Mouse (Mus musculus) liver, postnatal 0 days (tissue): Measurements from ENCODE around the gene Cfap52. TPM values are rescaled to one million over a fixed set of nuclear protein-coding genes. Genes with fewer than 3 reads are reported as not detected.

Source experiments
- ATAC-seq: fragments of 200-750 bp; cut with Nextera tagmentation; 2 replicates; pipeline ENCODE4 v1.8.0; 2017; ENCODE audit warnings: mild to moderate bottlenecking, moderate library complexity
- DNase-seq: peaks from one replicate; pipeline ENCODE4 v3.0.0-alpha.2; 2016
- H3K27ac ChIP-seq: fragments of 300-500 bp; sonication (generic); 2 replicates; pipeline ENCODE4 v1.5.1; 2014; ENCODE audit warnings: antibody characterized with exemption, moderate library complexity, mild to moderate bottlenecking, low read depth
- H3K27me3 ChIP-seq: fragments of 300-500 bp; sonication (generic); 2 replicates; pipeline ENCODE4 v1.6.1; 2014; ENCODE audit warnings: low read length, control low read depth, mixed read lengths; ENCODE audit not compliant: insufficient read depth
- H3K36me3 ChIP-seq: fragments of 300-500 bp; sonication (generic); replicated peaks from 2 replicates; pipeline ENCODE4 v1.6.1; 2014; ENCODE audit warnings: mild to moderate bottlenecking, control low read depth, low read length, moderate library complexity, mixed read lengths; ENCODE audit not compliant: insufficient read depth
- H3K4me1 ChIP-seq: fragments of 300-500 bp; sonication (generic); 2 replicates; pipeline ENCODE4 v1.6.1; 2014; ENCODE audit warnings: antibody characterized with exemption, mild to moderate bottlenecking, control low read depth; ENCODE audit not compliant: insufficient read depth
- H3K4me2 ChIP-seq: fragments of 300-500 bp; sonication (generic); 2 replicates; pipeline ENCODE4 v1.6.1; 2014; ENCODE audit warnings: low read depth, mild to moderate bottlenecking, low read length, moderate library complexity, mixed read lengths
- H3K4me3 ChIP-seq: fragments of 300-500 bp; sonication (generic); 2 replicates; pipeline ENCODE4 v1.5.1; 2014; ENCODE audit warnings: low read depth, low read length
- H3K9ac ChIP-seq: fragments of 300-500 bp; sonication (generic); replicated peaks from 2 replicates; pipeline ENCODE4 v1.6.1; 2014; ENCODE audit warnings: mild to moderate bottlenecking, moderate library complexity
- H3K9me3 ChIP-seq: fragments of 300-500 bp; sonication (generic); 2 replicates; pipeline ENCODE4 v1.6.1; 2016; ENCODE audit warnings: mild to moderate bottlenecking, control low read depth, low read length, mixed read lengths
- CTCF ChIP-seq: sonication (generic); IDR thresholded peaks from 2 replicates; pipeline ENCODE4 v1.5.1; 2016; ENCODE audit warnings: antibody characterized with exemption, low read depth
- EP300 ChIP-seq: IDR thresholded peaks from 2 replicates; pipeline ENCODE4 v1.6.1; 2016; ENCODE audit warnings: antibody characterized with exemption, low read depth, mild to moderate bottlenecking
- WGBS: fragments of 180-500 bp; shearing (Covaris S2); extraction: QIAGEN DNeasy Blood & Tissue Kit; methylation state at CpG from one replicate; pipeline ENCODE4 v1.1.7; 2014; ENCODE audit not compliant: insufficient replicate concordance; 5-methylcytosine and 5-hydroxymethylcytosine counted together
- polyA plus RNA-seq: library from polyadenylated mRNA; unstranded; fragments of >200 nt; fragmentation: Nextera tagmentation; extraction: Ambion mirVana; gene quantifications from 2 replicates; pipeline ENCODE4 v1.2.1, GENCODE M21; 2015

Gene Cfap52
- polyA plus RNA-seq, 1 experiment from 2014 or later = not detected

DNA sequence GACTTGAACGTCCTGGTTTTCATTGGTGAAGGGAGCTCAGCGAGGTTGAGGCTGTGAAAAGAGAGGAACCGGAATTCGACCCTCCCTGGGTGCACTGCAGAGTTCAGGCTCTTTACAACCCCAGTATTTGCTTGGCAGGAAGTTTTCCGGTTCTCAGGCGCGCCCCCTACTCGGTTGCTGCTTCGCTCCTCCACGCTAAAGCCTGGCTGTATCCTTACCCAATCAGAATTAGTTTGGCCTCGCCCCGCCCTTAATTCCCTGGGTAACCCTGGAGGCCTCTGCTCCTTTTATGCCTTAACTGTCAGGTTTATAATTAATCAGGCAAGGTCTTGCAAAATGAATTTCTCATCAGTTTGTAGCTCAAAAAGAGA lies 42.7 kb downstream of the Cfap52 start:
- H3K27ac ChIP-seq = no peak overlapping the region
- ATAC-seq (no peak), DNase-seq (peak; percentile 52)
- peaks cover 17% of the 10 kb centered on the region for H3K4me1 ChIP-seq
- peak; percentile 24; the same call in 1 of the 2 replicates for TF ChIP-seq CTCF
- TF ChIP-seq EP300 = no peak
- H3K9ac ChIP-seq = no peak overlapping the region
- peaks cover 32% of the 10 kb centered on the region for H3K27me3 ChIP-seq
- H3K4me2 ChIP-seq = peak overlapping the region; percentile 80
- no peaks in the 10 kb centered on the region for H3K36me3 ChIP-seq
- WGBS = 0% methylated on average over 12 of the region's 12 CpGs
- H3K4me3 ChIP-seq = peak overlapping the region; percentile 59
- no peaks in the 10 kb centered on the region for H3K9me3 ChIP-seq

DNA sequence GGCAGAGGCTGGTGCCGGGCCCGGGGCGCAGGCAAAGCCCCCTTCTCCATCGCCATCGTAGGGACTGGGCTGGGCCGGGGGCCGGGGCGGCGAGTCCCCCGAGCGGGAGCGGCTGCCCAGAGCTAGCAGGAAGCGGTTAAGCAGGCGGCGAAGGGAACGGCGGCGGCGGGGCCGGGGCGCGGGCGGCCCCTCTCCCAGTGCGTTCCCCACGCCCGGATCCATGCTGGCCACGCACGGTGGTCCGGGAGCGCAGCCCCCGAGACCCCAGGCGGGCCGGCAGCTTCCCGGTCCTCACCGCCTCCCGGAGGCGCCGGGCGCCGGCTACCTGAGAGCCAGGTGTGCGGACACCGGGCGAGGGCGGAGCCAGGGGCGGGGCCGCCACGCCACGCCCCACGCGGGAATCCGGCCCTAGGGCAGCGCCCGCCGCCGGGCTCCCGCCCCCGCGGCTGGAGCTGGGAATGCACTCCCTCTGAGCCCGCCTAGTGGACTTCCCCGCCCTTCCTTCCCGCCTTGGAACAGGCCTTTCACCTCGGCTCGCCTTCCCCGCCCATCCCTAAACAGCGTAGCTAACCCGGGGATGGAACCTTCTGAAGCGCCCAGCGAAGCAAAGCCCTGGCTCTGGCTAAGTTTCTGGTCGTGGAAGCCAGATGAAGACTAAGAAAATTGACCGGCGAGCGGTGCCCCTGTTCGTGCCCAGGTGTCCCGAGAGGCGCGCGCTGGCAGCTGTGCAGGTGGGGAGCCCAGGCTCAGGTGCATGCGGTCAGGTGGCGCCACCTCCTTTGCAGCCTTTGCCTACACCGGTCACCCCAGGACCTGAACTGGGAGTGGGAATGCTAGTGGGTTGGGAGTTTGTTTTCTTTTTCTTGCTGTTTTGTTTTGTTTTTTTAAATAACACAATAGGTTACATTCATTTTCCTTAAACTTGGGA lies 43.4 kb downstream of the Cfap52 start, which contains the start of gene Usp43:
TSS of gene Usp43 (minus strand) at position 327 of the 928 bp plus-strand sequence.
- 0 out of 2 replicates have a peak within 1 kb of the TSS, but pooled peaks have one; percentile 16 for H3K9ac ChIP-seq

DNA sequence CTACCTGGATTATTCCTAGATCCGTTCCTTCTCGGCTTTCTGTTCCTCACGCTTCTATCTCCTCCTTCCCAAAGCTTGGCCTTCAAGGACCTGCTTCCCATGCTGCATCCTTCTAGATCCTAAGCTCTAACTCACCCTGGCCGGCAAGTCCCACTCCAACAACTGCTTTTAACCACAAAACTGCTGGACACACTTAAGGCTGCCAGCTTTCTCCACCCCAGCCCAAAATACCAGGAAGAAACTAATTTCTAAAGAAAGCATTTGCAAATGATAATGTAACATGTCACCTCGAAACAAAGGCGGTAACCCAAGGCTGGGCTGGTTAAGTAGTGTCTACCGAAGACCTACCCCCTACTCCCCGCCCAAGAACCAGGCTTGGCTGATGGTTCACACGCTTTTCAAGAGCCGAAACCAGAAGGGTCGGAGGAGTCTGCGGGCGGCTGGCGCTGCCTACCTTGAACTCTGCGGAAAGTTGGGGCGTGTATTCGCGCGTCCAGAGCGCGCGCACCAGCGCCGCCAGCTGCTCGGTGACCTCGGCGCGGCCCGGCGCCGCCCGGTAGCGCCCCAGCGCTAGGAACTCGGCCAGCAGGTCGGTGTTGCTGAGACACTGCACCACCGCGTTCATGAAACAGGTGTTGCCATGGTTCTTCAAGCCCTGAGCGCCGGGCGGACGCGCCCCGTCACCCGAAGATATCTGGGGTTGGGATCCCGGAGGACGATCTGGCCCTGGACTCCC lies 44.2 kb downstream of the Cfap52 start:
- 3% methylated on average over 47 of the region's 47 CpGs for whole genome bisulfite sequencing
- Histone ChIP-seq H3K36me3 (no peaks in the 10 kb centered on the region), H3K27ac (no peak overlapping the region), H3K9ac (no peak overlapping the region), H3K4me2 (peak overlapping the region; percentile 80), H3K4me3 (peak overlapping the region; percentile 59), H3K4me1 (peaks cover 17% of the 10 kb centered on the region), H3K9me3 (no peaks in the 10 kb centered on the region), H3K27me3 (peaks cover 32% of the 10 kb centered on the region)
- no peak for TF ChIP-seq EP300
- TF ChIP-seq CTCF = no peak
- ATAC-seq (peak; percentile 8; the same call in 1 of the 2 replicates), DNase-seq (peak; percentile 27)

More for the DNA sequence above, 43.4 kb downstream of the Cfap52 start, which contains the start of gene Usp43:
- under 1% methylated on average over 58 of the region's 80 CpGs for whole genome bisulfite sequencing
- no peaks in the 10 kb centered on the region for H3K36me3 ChIP-seq
- H3K4me3 ChIP-seq = peak within 1 kb of the TSS; percentile 59
- peak; percentile 49 for DNase-seq
- H3K27me3 ChIP-seq = peaks cover 32% of the 10 kb centered on the region
- peak within 1 kb of the TSS; percentile 80 for H3K4me2 ChIP-seq
- no peak for TF ChIP-seq CTCF
- TF ChIP-seq EP300 = no peak
- no peak within 1 kb of the TSS for H3K27ac ChIP-seq
- peaks cover 17% of the 10 kb centered on the region for H3K4me1 ChIP-seq
- ATAC-seq = peak; percentile 72
- H3K9me3 ChIP-seq = no peaks in the 10 kb centered on the region

DNA sequence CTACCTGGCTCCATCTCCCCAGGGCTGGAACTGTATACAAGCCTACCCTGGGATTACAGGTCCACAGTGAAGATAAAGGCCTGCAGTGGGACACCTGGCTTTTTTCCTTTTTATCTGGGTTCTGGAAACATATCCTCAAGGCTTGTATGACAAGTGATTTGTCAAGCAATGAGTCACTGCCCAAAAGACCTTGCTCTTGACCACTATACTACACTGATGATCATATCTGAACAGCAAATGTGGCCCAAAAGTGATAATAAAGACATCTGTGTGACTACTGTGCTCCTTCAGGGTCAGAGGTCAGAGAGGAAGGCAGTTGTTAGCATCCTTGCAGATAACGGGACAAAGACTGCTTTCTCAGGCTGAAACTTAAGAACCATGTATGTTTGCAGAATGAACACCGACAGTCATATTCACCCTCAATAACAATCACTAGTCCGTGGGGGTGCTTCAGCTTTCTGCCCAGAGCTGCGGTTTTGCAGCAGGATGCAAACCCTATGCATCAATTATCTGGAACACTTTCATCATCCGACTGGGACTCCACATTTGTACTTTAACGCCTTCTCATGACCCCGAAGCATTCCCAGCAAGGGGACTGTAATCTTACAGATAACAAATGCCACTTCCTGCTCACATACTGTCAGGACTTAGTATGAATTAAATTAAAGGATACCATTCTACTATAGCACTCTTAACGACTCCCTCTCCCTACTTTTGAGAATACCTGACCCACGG lies 45.1 kb downstream of the Cfap52 start:
- H3K4me2 ChIP-seq = no peak overlapping the region
- DNase-seq (no peak), ATAC-seq (no peak)
- H3K4me3 ChIP-seq = no peak overlapping the region
- peaks cover 32% of the 10 kb centered on the region for H3K27me3 ChIP-seq
- H3K9me3 ChIP-seq = no peaks in the 10 kb centered on the region
- H3K27ac ChIP-seq = no peak overlapping the region
- peaks cover 17% of the 10 kb centered on the region for H3K4me1 ChIP-seq
- H3K36me3 ChIP-seq = no peaks in the 10 kb centered on the region
- 18% methylated on average over 9 of the region's 9 CpGs for WGBS
- TF ChIP-seq EP300 (no peak), CTCF (no peak)
- H3K9ac ChIP-seq = no peak overlapping the region

DNA sequence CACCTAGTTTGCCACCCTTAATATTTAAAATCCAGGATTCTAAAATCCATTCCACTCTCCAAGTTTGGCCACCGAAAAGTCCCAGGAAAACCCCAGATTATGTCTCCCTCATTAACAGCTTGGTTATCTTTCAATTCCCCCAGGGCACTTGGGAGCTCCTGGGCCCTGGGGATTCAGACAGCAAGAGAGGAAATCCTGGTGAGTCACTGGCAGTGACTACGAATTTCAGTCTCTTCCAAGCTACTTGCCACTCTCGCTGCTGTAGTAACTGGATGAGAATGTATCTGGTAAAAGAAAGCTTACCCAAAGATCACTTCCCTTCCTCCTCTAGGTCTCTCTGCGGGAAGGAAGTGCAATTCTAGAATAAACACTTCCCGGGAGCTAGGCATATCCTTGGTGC lies 45.9 kb downstream of the Cfap52 start:
- H3K27me3 ChIP-seq = peaks cover 32% of the 10 kb centered on the region
- no peak overlapping the region for H3K27ac ChIP-seq
- H3K4me1 ChIP-seq = peaks cover 17% of the 10 kb centered on the region
- no peaks in the 10 kb centered on the region for H3K9me3 ChIP-seq
- no peak overlapping the region for H3K4me3 ChIP-seq
- ATAC-seq (no peak), DNase-seq (no peak)
- H3K4me2 ChIP-seq = no peak overlapping the region
- H3K36me3 ChIP-seq = no peaks in the 10 kb centered on the region
- WGBS = 37% methylated on average over 5 of the region's 5 CpGs
- TF ChIP-seq EP300 (no peak), CTCF (no peak)
- no peak overlapping the region for H3K9ac ChIP-seq
